Mouse (Mus musculus): ENCODE data around the gene Anapc11.

The Anapc11 gene

DNA sequence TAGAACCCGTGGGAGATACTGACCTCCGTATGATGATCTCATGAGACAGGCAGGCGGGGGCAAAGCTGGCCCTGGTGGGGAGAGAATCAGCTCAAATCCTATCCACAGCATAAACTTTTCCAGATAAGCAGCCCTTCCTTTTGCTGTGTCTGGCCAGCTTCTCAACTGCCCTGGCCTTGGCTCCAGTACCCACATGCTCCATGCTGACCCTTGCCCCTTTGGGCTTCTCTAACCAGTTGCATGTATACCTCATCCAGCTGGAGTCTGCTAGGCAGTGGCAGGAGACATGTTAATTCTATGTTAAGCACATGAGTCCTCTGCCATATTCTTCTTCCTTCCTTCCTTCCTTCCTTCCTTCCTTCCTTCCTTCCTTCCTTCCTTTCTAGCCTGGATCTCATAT, 56.5 kb downstream of the Anapc11 start:
- no peak for DNase-seq (ENCODE audit: low spot score)

DNA sequence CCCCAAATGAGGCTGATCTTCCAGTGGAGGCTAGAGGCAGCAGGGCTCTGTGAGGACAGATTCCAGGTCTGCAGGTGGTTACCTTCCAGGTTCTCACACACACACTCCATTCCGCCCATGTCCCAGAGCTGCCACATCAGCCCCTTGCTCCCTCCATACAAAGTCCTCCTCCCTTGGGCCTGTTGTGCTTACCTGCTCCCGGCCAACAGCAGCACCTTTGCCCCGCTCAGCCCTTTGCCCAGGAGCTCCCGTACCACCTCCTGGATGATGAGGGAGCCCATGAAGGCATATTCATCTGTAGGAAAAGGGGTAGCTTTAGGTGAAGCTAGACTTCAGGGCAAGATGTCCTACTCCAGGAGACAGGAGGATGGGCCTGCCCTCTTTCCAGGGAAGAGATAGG, 59.1 kb downstream of the Anapc11 start:
- DNase-seq (ENCODE audit: low spot score): no peak

Measured in ovary, postnatal 36 days (tissue).